Mouse (Mus musculus) lung, embryonic 14.5 days (tissue): Measurements from ENCODE around the gene Pla2g6. TPM values are rescaled to one million over a fixed set of nuclear protein-coding genes. Genes with fewer than 3 reads are reported as not detected.

Source experiments
- ATAC-seq: fragments of 200-750 bp; cut with Nextera tagmentation; 2 replicates; pipeline ENCODE4 v1.8.0; 2017; ENCODE audit warnings: mild to moderate bottlenecking, moderate TSS enrichment, moderate library complexity; ENCODE audit not compliant: insufficient read depth
- DNase-seq: peaks from one replicate; pipeline ENCODE4 v3.0.0-alpha.2; 2015
- H3K27ac ChIP-seq: fragments of 300-500 bp; sonication (generic); 2 replicates; pipeline ENCODE4 v1.5.1; 2014; ENCODE audit warnings: low read depth, mild to moderate bottlenecking, moderate library complexity
- H3K27me3 ChIP-seq: fragments of 300-500 bp; sonication (generic); 2 replicates; pipeline ENCODE4 v1.6.1; 2014; ENCODE audit warnings: low read length, control low read depth; ENCODE audit not compliant: insufficient read depth
- H3K36me3 ChIP-seq: fragments of 300-500 bp; sonication (generic); 2 replicates; pipeline ENCODE4 v1.6.1; 2014; ENCODE audit warnings: control low read depth; ENCODE audit not compliant: insufficient read depth
- H3K4me1 ChIP-seq: fragments of 300-500 bp; sonication (generic); 2 replicates; pipeline ENCODE4 v1.6.1; 2014; ENCODE audit warnings: antibody characterized with exemption, control low read depth; ENCODE audit not compliant: insufficient read depth
- H3K4me2 ChIP-seq: fragments of 300-500 bp; sonication (generic); 2 replicates; pipeline ENCODE4 v1.6.1; 2014; ENCODE audit warnings: mild to moderate bottlenecking
- H3K4me3 ChIP-seq: fragments of 300-500 bp; sonication (generic); 2 replicates; pipeline ENCODE4 v1.5.1; 2014; ENCODE audit warnings: low read depth, low read length
- H3K9ac ChIP-seq: fragments of 300-500 bp; sonication (generic); 2 replicates; pipeline ENCODE4 v1.6.1; 2014
- H3K9me3 ChIP-seq: fragments of 300-500 bp; sonication (generic); 2 replicates; pipeline ENCODE4 v1.6.1; 2016; ENCODE audit warnings: low read depth, low read length, control low read depth
- CTCF ChIP-seq: IDR thresholded peaks from 2 replicates; pipeline ENCODE4 v1.5.1; 2016; ENCODE audit warnings: antibody characterized with exemption, low read depth
- WGBS: fragments of 180-500 bp; shearing (Covaris S2); extraction: QIAGEN DNeasy Blood & Tissue Kit; methylation state at CpG from one replicate; pipeline ENCODE4 v1.1.7; 2014; 5-methylcytosine and 5-hydroxymethylcytosine counted together
- polyA plus RNA-seq: library from polyadenylated mRNA; unstranded; fragments of >200 nt; fragmentation: Nextera tagmentation; extraction: Ambion mirVana; gene quantifications from 2 replicates; pipeline ENCODE4 v1.2.1, GENCODE M21; 2014

Gene Pla2g6
- polyA plus RNA-seq, 1 experiment from 2014 or later = 18.4 TPM

GRCm38 (mm10) chr15:79252580-79252979 is 75.6 kb downstream of the Pla2g6 start:
- 30% methylated on average over 24 of the region's 24 CpGs for WGBS
- ATAC-seq = peak; percentile 42; the same call in 1 of the 2 replicates

GRCm38 (mm10) chr15:79251781-79252491 is 76.3 kb downstream of the Pla2g6 start:
- DNase-seq (peak; percentile 46), ATAC-seq (peak; percentile 57; the same call in 1 of the 2 replicates)
- TF ChIP-seq CTCF = peak; percentile 41
- Histone ChIP-seq H3K9ac (peak overlapping the region; percentile 58), H3K27me3 (peaks cover 29% of the 10 kb centered on the region), H3K36me3 (peaks cover 14% of the 10 kb centered on the region), H3K4me2 (peak overlapping the region; percentile 80), H3K4me1 (peaks cover 6% of the 10 kb centered on the region; the same call in 1 of the 2 replicates), H3K27ac (no peak overlapping the region), H3K4me3 (peak overlapping the region; percentile 41), H3K9me3 (no peaks in the 10 kb centered on the region)
- 2% methylated on average over 61 of the region's 61 CpGs for WGBS

More at GRCm38 (mm10) chr15:79252580-79252979, 75.6 kb downstream of the Pla2g6 start:
- DNase-seq = no peak
- H3K4me3 ChIP-seq = peak overlapping the region; percentile 41
- no peak overlapping the region for H3K27ac ChIP-seq
- peaks cover 6% of the 10 kb centered on the region; the same call in 1 of the 2 replicates for H3K4me1 ChIP-seq
- peaks cover 29% of the 10 kb centered on the region for H3K27me3 ChIP-seq
- peak overlapping the region; percentile 80 for H3K4me2 ChIP-seq
- TF ChIP-seq CTCF = no peak
- peak overlapping the region; percentile 58 for H3K9ac ChIP-seq
- H3K9me3 ChIP-seq = no peaks in the 10 kb centered on the region
- peaks cover 13% of the 10 kb centered on the region for H3K36me3 ChIP-seq

GRCm38 (mm10) chr15:79251168-79251567 is 77.0 kb downstream of the Pla2g6 start:
- Histone ChIP-seq H3K27ac (no peak overlapping the region), H3K4me2 (no peak overlapping the region), H3K4me3 (no peak overlapping the region), H3K9me3 (no peaks in the 10 kb centered on the region), H3K27me3 (peaks cover 29% of the 10 kb centered on the region), H3K4me1 (peaks cover 6% of the 10 kb centered on the region; the same call in 1 of the 2 replicates), H3K36me3 (peaks cover 21% of the 10 kb centered on the region), H3K9ac (no peak overlapping the region)
- TF ChIP-seq CTCF = 0 out of 2 replicates have a peak, but pooled peaks have one; percentile 17
- ATAC-seq = no peak
- 52% methylated on average over 7 of the region's 7 CpGs for WGBS
- DNase-seq = no peak

GRCm38 (mm10) chr15:79250236-79250635 is 78.0 kb downstream of the Pla2g6 start:
- TF ChIP-seq CTCF = no peak
- H3K27me3 ChIP-seq = peaks cover 29% of the 10 kb centered on the region
- no peak overlapping the region for H3K4me3 ChIP-seq
- no peak overlapping the region for H3K27ac ChIP-seq
- peaks cover 6% of the 10 kb centered on the region; the same call in 1 of the 2 replicates for H3K4me1 ChIP-seq
- DNase-seq = no peak
- H3K9ac ChIP-seq = no peak overlapping the region
- no peak for ATAC-seq
- 75% methylated on average over 2 of the region's 2 CpGs for WGBS
- H3K36me3 ChIP-seq = peaks cover 31% of the 10 kb centered on the region
- H3K9me3 ChIP-seq = no peaks in the 10 kb centered on the region
- no peak overlapping the region for H3K4me2 ChIP-seq

- no peak overlapping the region for H3K9ac ChIP-seq
- 86% methylated on average over 3 of the region's 3 CpGs for WGBS
- ATAC-seq = no peak
- no peaks in the 10 kb centered on the region for H3K4me1 ChIP-seq
- H3K27ac ChIP-seq = no peak overlapping the region
- H3K4me3 ChIP-seq = no peak overlapping the region
- H3K4me2 ChIP-seq = no peak overlapping the region
- DNase-seq = no peak
- no peaks in the 10 kb centered on the region for H3K9me3 ChIP-seq
- peaks cover 50% of the 10 kb centered on the region for H3K36me3 ChIP-seq
- no peak for TF ChIP-seq CTCF
- H3K27me3 ChIP-seq = no peaks in the 10 kb centered on the region
Measured at GRCm38 (mm10) chr15:79245321-79245720, 82.9 kb downstream of the Pla2g6 start.

GRCm38 (mm10) chr15:79244071-79244893 is 83.9 kb downstream of the Pla2g6 start:
- H3K9me3 ChIP-seq = no peaks in the 10 kb centered on the region
- H3K9ac ChIP-seq = no peak overlapping the region
- no peaks in the 10 kb centered on the region for H3K4me1 ChIP-seq
- no peak for ATAC-seq
- H3K4me3 ChIP-seq = no peak overlapping the region
- H3K27ac ChIP-seq = no peak overlapping the region
- no peak overlapping the region for H3K4me2 ChIP-seq
- H3K36me3 ChIP-seq = peaks cover 55% of the 10 kb centered on the region
- peak; percentile 16 for DNase-seq
- no peaks in the 10 kb centered on the region for H3K27me3 ChIP-seq
- TF ChIP-seq CTCF = no peak
- WGBS = 71% methylated on average over 7 of the region's 7 CpGs
